Mouse (Mus musculus) embryonic facial prominence, embryonic 15.5 days (tissue): ENCODE measurements around the gene Polr2a. TPM values are rescaled to one million over a fixed set of nuclear protein-coding genes. Genes with fewer than 3 reads are reported as not detected.
"Not testable (repeated sequence)": the region's sequence is repeated elsewhere in the genome, so short reads cannot be mapped to it uniquely, and the experiment has no call there.

ENCODE experiments used
- ATAC-seq: fragments of 200-750 bp; cut with Nextera tagmentation; 2 replicates; pipeline ENCODE4 v1.8.0; 2017; ENCODE audit warnings: low read depth, moderate TSS enrichment; ENCODE audit not compliant: insufficient number of reproducible peaks, low FRiP score, low TSS enrichment
- H3K27ac ChIP-seq: fragments of 300-500 bp; sonication (generic); replicated peaks from 2 replicates; pipeline ENCODE4 v1.5.1; 2015; ENCODE audit warnings: mild to moderate bottlenecking, inconsistent platforms
- H3K27me3 ChIP-seq: fragments of 300-500 bp; sonication (generic); 2 replicates; pipeline ENCODE4 v1.6.1; 2015; ENCODE audit warnings: inconsistent platforms
- H3K36me3 ChIP-seq: fragments of 300-500 bp; sonication (generic); 2 replicates; pipeline ENCODE4 v1.6.1; 2015; ENCODE audit warnings: mild to moderate bottlenecking, inconsistent platforms
- H3K4me1 ChIP-seq: fragments of 300-500 bp; sonication (generic); 2 replicates; pipeline ENCODE4 v1.6.1; 2015; ENCODE audit warnings: inconsistent platforms
- H3K4me2 ChIP-seq: fragments of 300-500 bp; sonication (generic); replicated peaks from 2 replicates; pipeline ENCODE4 v1.6.1; 2015; ENCODE audit warnings: mild to moderate bottlenecking, inconsistent platforms
- H3K4me3 ChIP-seq: fragments of 300-500 bp; sonication (generic); replicated peaks from 2 replicates; pipeline ENCODE4 v1.5.1; 2015; ENCODE audit warnings: mild to moderate bottlenecking, inconsistent platforms
- H3K9ac ChIP-seq: fragments of 300-500 bp; sonication (generic); 2 replicates; pipeline ENCODE4 v1.6.1; 2015; ENCODE audit warnings: inconsistent platforms
- H3K9me3 ChIP-seq: fragments of 300-500 bp; sonication (generic); replicated peaks from 2 replicates; pipeline ENCODE4 v1.6.1; 2016; ENCODE audit warnings: inconsistent platforms
- WGBS: fragments of 180-500 bp; shearing (Covaris S2); methylation state at CpG from one replicate; pipeline ENCODE4 v1.1.7; 2015; 5-methylcytosine and 5-hydroxymethylcytosine counted together
- polyA plus RNA-seq: library from polyadenylated mRNA; unstranded; fragments of >200 nt; fragmentation: Nextera tagmentation; extraction: Ambion mirVana; gene quantifications from 2 replicates; pipeline ENCODE4 v1.2.1, GENCODE M21; 2015

Gene Polr2a
- polyA plus RNA-seq, 1 experiment from 2014 or later = 28.2 TPM

GRCm38 (mm10) chr11:69703381-69703780 is 55.1 kb downstream of the Polr2a start:
- not testable (repeated sequence) for ATAC-seq, H3K27ac ChIP-seq, H3K4me3 ChIP-seq, H3K27me3 ChIP-seq, H3K9me3 ChIP-seq, H3K9ac ChIP-seq, H3K4me1 ChIP-seq, H3K4me2 ChIP-seq, H3K36me3 ChIP-seq
- WGBS = 66% methylated on average over 3 of the region's 3 CpGs

DNA sequence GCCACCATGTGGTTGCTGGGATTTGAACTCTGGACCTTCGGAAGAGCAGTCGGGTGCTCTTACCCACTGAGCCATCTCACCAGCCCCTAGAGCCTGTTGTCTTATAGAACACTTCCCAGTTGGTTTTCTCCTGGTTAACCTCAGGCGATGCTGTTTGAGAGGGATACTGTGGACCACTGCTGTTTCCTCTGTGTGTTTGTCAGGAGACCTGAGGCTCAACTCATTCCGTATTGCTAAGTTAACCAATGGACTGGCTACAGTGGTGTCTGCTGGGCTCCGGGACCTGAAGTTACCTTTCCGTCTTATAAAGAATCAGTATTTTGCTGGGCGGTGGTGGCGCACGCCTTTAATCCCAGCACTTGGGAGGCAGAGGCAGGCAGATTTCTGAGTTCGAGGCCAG is 55.6 kb downstream of the Polr2a start:
- H3K4me3 ChIP-seq, H3K4me1 ChIP-seq, H3K36me3 ChIP-seq, H3K9me3 ChIP-seq, H3K9ac ChIP-seq, H3K27ac ChIP-seq, H3K4me2 ChIP-seq, ATAC-seq, H3K27me3 ChIP-seq: not testable (repeated sequence)
- WGBS = 93% methylated on average over 10 of the region's 10 CpGs

DNA sequence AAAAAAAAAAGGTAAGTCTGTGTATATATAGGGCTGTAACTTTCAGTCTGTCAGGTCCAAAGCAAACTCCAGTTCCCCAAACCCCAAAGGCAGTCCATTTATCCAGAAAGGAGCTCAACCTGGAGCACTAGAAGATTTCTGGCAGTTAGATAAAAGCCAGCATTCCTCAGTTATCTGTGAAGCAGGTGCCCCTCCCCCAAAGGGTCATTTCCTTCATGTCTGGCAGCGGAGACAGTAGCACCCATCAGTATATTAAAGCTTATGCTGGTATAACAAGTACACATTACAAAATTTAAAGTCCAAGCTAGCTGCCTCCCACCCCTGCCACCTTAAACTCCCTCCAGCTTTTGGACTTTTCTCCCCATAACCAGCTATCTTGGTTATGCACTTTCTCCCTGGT is 58.8 kb downstream of the Polr2a start:
- no peak overlapping the region for H3K4me2 ChIP-seq
- peaks cover 14% of the 10 kb centered on the region for H3K4me1 ChIP-seq
- H3K27me3 ChIP-seq = no peaks in the 10 kb centered on the region
- H3K36me3 ChIP-seq = no peaks in the 10 kb centered on the region
- H3K9ac ChIP-seq = no peak overlapping the region
- no peak for ATAC-seq
- H3K9me3 ChIP-seq = no peaks in the 10 kb centered on the region
- WGBS = 59% methylated on average over 1 of the region's 1 CpGs
- no peak overlapping the region for H3K27ac ChIP-seq
- no peak overlapping the region for H3K4me3 ChIP-seq

DNA sequence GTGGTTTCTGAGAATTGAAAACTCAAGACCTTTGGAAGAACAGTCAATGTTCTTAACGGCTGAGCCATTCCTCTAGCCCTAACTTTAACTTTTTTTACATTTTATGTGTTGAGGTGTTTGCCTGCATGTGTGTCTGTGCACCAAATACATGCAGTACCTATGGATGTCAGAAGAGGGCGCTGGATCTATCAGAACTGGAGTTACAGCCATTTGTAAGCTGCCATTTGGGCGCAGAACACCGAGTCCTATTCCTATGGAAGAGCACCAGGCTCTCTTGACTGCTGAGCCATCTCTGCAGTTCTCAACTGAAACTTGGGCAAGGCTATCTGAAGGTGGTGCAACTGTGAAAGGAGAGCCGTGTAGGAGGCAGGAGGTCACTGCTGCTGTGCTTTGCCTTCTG is 59.9 kb downstream of the Polr2a start:
- Histone ChIP-seq H3K27ac (no peak overlapping the region), H3K9ac (no peak overlapping the region), H3K4me2 (no peak overlapping the region), H3K4me3 (no peak overlapping the region), H3K27me3 (no peaks in the 10 kb centered on the region), H3K4me1 (peaks cover 17% of the 10 kb centered on the region), H3K36me3 (no peaks in the 10 kb centered on the region), H3K9me3 (no peaks in the 10 kb centered on the region)
- WGBS = 72% methylated on average over 5 of the region's 5 CpGs
- no peak for ATAC-seq

DNA sequence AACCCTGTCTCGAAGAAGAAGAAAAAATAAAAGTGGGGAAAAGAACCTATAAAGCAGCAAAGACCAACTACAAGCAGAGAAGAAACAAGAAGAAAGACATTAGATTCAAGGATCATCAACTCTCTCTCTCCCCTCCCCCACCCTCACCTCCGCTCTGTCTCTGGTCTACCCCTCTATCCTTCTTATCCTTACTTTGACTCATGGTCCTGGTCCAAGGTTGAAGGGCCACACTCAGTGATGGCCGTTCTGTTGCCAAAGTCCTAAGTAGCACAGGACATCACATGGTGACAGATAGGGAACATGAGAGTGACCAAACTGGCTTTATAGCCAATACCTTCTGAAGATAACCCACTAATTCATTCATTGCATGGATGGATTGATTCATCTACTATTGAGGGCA is 61.0 kb downstream of the Polr2a start:
- 87% methylated on average over 3 of the region's 3 CpGs for WGBS
- H3K4me2 ChIP-seq = no peak overlapping the region

DNA sequence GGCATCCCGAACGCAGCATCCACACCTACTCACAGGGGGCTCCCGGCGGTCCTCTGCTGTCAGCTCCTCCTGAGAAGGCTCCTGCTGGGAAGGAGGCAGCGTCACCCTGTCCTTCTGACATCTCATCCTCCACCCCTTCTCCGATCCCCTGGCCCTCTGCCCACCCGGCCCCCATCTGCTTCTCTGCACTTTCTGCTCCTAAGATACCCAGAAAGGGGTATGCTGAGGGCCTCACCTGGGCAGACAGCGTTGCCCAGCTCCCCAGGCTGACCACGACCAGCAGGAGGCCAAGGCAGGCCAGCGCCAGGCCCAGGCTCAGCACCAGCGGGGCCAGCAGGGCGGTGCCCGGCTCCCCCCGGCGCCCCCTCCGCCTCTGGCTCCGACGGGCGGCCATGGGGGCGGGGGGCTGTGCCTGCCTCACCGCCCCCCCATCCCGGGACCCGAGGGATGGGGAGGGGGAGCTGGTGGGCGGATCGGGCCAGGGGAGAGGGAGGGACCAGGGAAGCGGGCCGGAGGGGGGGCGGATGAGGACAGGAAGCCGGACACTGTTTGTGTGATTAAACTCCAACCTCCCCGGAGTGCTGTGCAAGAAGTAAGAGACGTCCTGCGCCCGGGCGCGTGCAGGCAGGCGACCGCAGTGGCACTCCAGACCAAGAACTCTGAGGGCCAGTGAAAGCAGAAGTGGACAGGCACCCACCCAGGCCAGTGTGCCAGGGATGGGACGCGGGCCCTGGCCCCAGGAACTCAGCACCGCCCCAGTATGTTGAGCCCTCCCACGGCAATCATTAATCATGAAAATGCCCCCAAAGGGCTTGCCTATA is 62.9 kb downstream of the Polr2a start, which contains the start of the genes Tnfsf12 and Tnfsfm13:
Gene Tnfsf12, minus strand, starts transcription at position 489 of the 821 bp plus-strand sequence.
Gene Tnfsfm13, minus strand, starts transcription at position 738 of the 821 bp plus-strand sequence.
- peak within 1 kb of the TSS; percentile 58 for H3K4me3 ChIP-seq
- H3K27ac ChIP-seq = peak within 1 kb of the TSS; percentile 85
- no peaks in the 10 kb centered on the region for H3K36me3 ChIP-seq
- H3K9ac ChIP-seq = peak within 1 kb of the TSS; percentile 57
- H3K4me2 ChIP-seq = peak within 1 kb of the TSS; percentile 86
- no peaks in the 10 kb centered on the region for H3K9me3 ChIP-seq
- H3K4me1 ChIP-seq = peaks cover 17% of the 10 kb centered on the region
- 1% methylated on average over 31 of the region's 41 CpGs for WGBS
- peak; percentile 85 for ATAC-seq
- no peaks in the 10 kb centered on the region for H3K27me3 ChIP-seq

More for the DNA sequence above, 61.0 kb downstream of the Polr2a start:
- Histone ChIP-seq H3K27me3 (no peaks in the 10 kb centered on the region), H3K9me3 (no peaks in the 10 kb centered on the region), H3K9ac (no peak overlapping the region), H3K27ac (no peak overlapping the region), H3K36me3 (no peaks in the 10 kb centered on the region), H3K4me3 (no peak overlapping the region), H3K4me1 (peaks cover 17% of the 10 kb centered on the region)
- ATAC-seq = no peak

DNA sequence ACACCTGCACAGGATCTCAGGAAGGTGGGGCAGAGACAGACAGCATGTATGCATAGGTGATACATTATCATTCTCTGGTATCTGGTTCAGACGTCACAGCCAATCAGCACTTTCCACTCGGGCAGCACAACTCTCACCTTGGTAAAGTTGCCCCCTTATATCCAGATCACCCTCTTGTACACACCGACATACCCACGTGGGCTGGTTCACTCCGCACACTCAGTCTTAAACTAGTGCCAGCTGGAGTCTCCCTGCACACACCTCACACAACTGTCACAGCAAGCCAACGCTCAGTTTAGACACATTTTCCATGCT is 63.4 kb downstream of the Polr2a start:
- Histone ChIP-seq H3K9ac (peak overlapping the region; percentile 57), H3K27ac (peak overlapping the region; percentile 85), H3K36me3 (no peaks in the 10 kb centered on the region), H3K9me3 (no peaks in the 10 kb centered on the region), H3K4me3 (peak overlapping the region; percentile 58), H3K4me2 (peak overlapping the region; percentile 86), H3K27me3 (no peaks in the 10 kb centered on the region), H3K4me1 (peaks cover 17% of the 10 kb centered on the region)
- 16% methylated on average over 6 of the region's 6 CpGs for WGBS
- peak; percentile 26; the same call in 1 of the 2 replicates for ATAC-seq

DNA sequence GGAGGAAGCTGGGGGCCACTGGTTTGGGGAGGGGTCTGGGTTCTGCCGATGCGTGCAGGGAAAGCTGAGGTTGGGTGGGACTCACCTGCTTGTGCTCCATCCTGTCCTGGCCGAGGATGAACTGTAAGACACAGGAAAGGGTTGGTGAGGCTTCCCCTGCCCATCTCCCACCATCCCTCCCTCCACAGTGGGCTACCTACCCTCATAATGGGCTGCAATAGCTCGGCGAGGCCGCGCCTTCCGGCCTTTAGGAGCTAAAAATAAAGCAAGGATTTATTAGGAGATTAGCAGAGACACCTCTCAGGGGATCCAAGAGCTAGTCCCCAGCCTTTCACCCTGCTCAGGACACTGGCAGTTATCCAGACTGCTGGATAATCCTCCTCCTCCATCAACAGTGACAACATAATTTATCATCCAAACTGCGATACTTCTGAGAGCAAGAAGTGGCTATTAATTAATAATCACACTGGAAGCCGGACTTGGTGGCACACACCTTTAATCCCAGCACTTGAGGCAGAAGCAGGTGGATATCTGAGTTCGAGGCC is 64.9 kb downstream of the Polr2a start:
- H3K36me3 ChIP-seq = no peaks in the 10 kb centered on the region
- H3K4me3 ChIP-seq = no peak overlapping the region
- H3K27me3 ChIP-seq = no peaks in the 10 kb centered on the region
- WGBS = 63% methylated on average over 11 of the region's 11 CpGs
- H3K4me1 ChIP-seq = peaks cover 17% of the 10 kb centered on the region
- no peak overlapping the region for H3K27ac ChIP-seq
- H3K4me2 ChIP-seq = no peak overlapping the region
- no peak overlapping the region for H3K9ac ChIP-seq
- no peaks in the 10 kb centered on the region for H3K9me3 ChIP-seq
- ATAC-seq = no peak

- no peaks in the 10 kb centered on the region for H3K36me3 ChIP-seq
- WGBS = 82% methylated on average over 6 of the region's 6 CpGs
- H3K4me1 ChIP-seq = peaks cover 17% of the 10 kb centered on the region
- H3K4me3 ChIP-seq = no peak overlapping the region
- no peak for ATAC-seq
- no peak overlapping the region for H3K27ac ChIP-seq
- no peak overlapping the region for H3K9ac ChIP-seq
- H3K27me3 ChIP-seq = no peaks in the 10 kb centered on the region
- no peak overlapping the region for H3K4me2 ChIP-seq
- no peaks in the 10 kb centered on the region for H3K9me3 ChIP-seq
Observed at GRCm38 (mm10) chr11:69692863-69693262, 65.6 kb downstream of the Polr2a start.

- no peak for ATAC-seq
- Histone ChIP-seq H3K36me3 (no peaks in the 10 kb centered on the region), H3K9me3 (no peaks in the 10 kb centered on the region), H3K9ac (no peak overlapping the region), H3K27me3 (no peaks in the 10 kb centered on the region), H3K27ac (no peak overlapping the region), H3K4me2 (no peak overlapping the region), H3K4me3 (no peak overlapping the region), H3K4me1 (peaks cover 17% of the 10 kb centered on the region)
- 76% methylated on average over 9 of the region's 9 CpGs for WGBS
Observed at GRCm38 (mm10) chr11:69692196-69692811, 66.1 kb downstream of the Polr2a start.

GRCm38 (mm10) chr11:69689891-69690290 is 68.5 kb downstream of the Polr2a start:
- ATAC-seq = no peak
- peaks cover 29% of the 10 kb centered on the region for H3K4me1 ChIP-seq
- no peak overlapping the region for H3K9ac ChIP-seq
- H3K9me3 ChIP-seq = no peaks in the 10 kb centered on the region
- H3K27me3 ChIP-seq = no peaks in the 10 kb centered on the region
- H3K36me3 ChIP-seq = no peaks in the 10 kb centered on the region
- H3K4me3 ChIP-seq = no peak overlapping the region
- no peak overlapping the region for H3K4me2 ChIP-seq
- no peak overlapping the region for H3K27ac ChIP-seq
- WGBS = 84% methylated on average over 1 of the region's 1 CpGs
